13 mouse cellular contexts compared by ENCODE assay signal in genomic region chr2:31067059-31067595, GRCm38 (mm10).
A peak's percentile ranks its signal among the peaks of the same experiment; 100 is the strongest.
DNase-seq lines count a peak whose midpoint lies in the region; ATAC-seq lines count a peak whose summit lies in the region.
"Had no signal": no experiment of that assay in that cellular context is flagged by ENCODE, and none has a peak within 500 bp of the region (broad histone marks: within the 10 kb centered on the region; RNA-seq: fewer than 3 reads in every experiment).

No protein-coding gene starts in this region.

- no peak overlapping the region for H3K4me2 ChIP-seq in heart, embryonic 13.5 days
- no peak overlapping the region for H3K4me2 ChIP-seq in heart, embryonic 11.5 days
- no peak overlapping the region for H3K4me2 ChIP-seq in forebrain, embryonic 15.5 days (replicated peaks)

- no peaks in the 10 kb centered on the region for H3K9me3 ChIP-seq in heart, embryonic 13.5 days
- H3K9me3 ChIP-seq in heart, embryonic 11.5 days (replicated peaks; ENCODE audit: control insufficient read depth, low read length): no peaks in the 10 kb centered on the region
- no peaks in the 10 kb centered on the region for H3K9me3 ChIP-seq in forebrain, embryonic 15.5 days
- H3K9me3 ChIP-seq: megakaryocyte, embryonic 14.5 days had no signal

- H3K27ac ChIP-seq in heart, embryonic 13.5 days (replicated peaks): 0 out of 2 replicates have a peak overlapping the region, but pooled peaks have one; percentile 41
- H3K27ac ChIP-seq in heart, embryonic 11.5 days (ENCODE audit: low read depth, low read length): no peak overlapping the region
- H3K27ac ChIP-seq in forebrain, embryonic 15.5 days (replicated peaks): peak overlapping the region; percentile 73

- H3K4me1 ChIP-seq in heart, embryonic 13.5 days: peaks cover 26% of the 10 kb centered on the region
- H3K4me1 ChIP-seq in heart, embryonic 11.5 days (ENCODE audit: control insufficient read depth, insufficient read depth, low read length): peaks cover 7% of the 10 kb centered on the region; the same call in 1 of the 2 replicates
- H3K4me1 ChIP-seq in forebrain, embryonic 15.5 days: peaks cover 27% of the 10 kb centered on the region

- H3K36me3 ChIP-seq in heart, embryonic 13.5 days: peaks cover 41% of the 10 kb centered on the region
- H3K36me3 ChIP-seq in heart, embryonic 11.5 days (ENCODE audit: control insufficient read depth, insufficient read depth, low read length): peaks cover 3% of the 10 kb centered on the region; the same call in 1 of the 2 replicates
- H3K36me3 ChIP-seq in forebrain, embryonic 15.5 days: no peaks in the 10 kb centered on the region

- no peak overlapping the region for H3K4me3 ChIP-seq in heart, embryonic 13.5 days
- no peak overlapping the region for H3K4me3 ChIP-seq in heart, embryonic 11.5 days (ENCODE audit: low read depth, low read length)
- H3K4me3 ChIP-seq in forebrain, embryonic 15.5 days: no peak overlapping the region
- H3K4me3 ChIP-seq: erythroblast, embryonic 14.5 days; megakaryocyte, embryonic 14.5 days had no signal

- peak overlapping the region; percentile 34 for H3K9ac ChIP-seq in heart, embryonic 13.5 days
- no peak overlapping the region for H3K9ac ChIP-seq in heart, embryonic 11.5 days (ENCODE audit: low read depth, low read length)
- H3K9ac ChIP-seq in forebrain, embryonic 15.5 days (replicated peaks): no peak overlapping the region

- ATAC-seq in heart, embryonic 13.5 days (ENCODE audit: extremely low read depth, insufficient number of reproducible peaks, low FRiP score, low TSS enrichment): no peak
- ATAC-seq in heart, embryonic 11.5 days (replicated peaks; ENCODE audit: insufficient number of reproducible peaks, low FRiP score, low TSS enrichment): no peak
- ATAC-seq in forebrain, embryonic 15.5 days (replicated peaks): 0 out of 2 replicates have a peak, but pooled peaks have one; percentile 13

- intact Hi-C loops in left cerebral cortex, postnatal 36 days (cut with DNase I): loop anchor here (5.0 kb wide), 1 partner anchor 40 kb away; no protein-coding TSS in a partner anchor

- DNase-seq in Muller cell, postnatal 12 days (ENCODE audit: inconsistent ontology term): peak; percentile 71
- peak; percentile 72 to 76 for DNase-seq in kidney, postnatal 36 days
- no peak for DNase-seq in retina, postnatal 1 day
- no peak for DNase-seq in cerebellum, adult 8-10 months
- no peak for DNase-seq in left cerebral cortex, postnatal 36 days (ENCODE audit: low spot score in 2 of 2)
- DNase-seq: B cell, adult 2 months; liver; thymus, adult 2 months had no signal

- H3K27me3 ChIP-seq in heart, embryonic 13.5 days (replicated peaks): no peaks in the 10 kb centered on the region
- no peaks in the 10 kb centered on the region for H3K27me3 ChIP-seq in heart, embryonic 11.5 days (ENCODE audit: control insufficient read depth, insufficient read depth, low read length)
- no peaks in the 10 kb centered on the region for H3K27me3 ChIP-seq in forebrain, embryonic 15.5 days
- H3K27me3 ChIP-seq: megakaryocyte, embryonic 14.5 days had no signal

- WGBS in heart, embryonic 13.5 days: 80% methylated on average over 13 of the region's 13 CpGs
- WGBS in heart, embryonic 11.5 days (ENCODE audit: insufficient replicate concordance): 84% methylated on average over 13 of the region's 13 CpGs
- WGBS in forebrain, embryonic 15.5 days: 49% methylated on average over 13 of the region's 13 CpGs

Comparison
In these comparisons a context has a peak if more than half of its experiments do, and no peak if none do; other contexts are left out.
1. DNase-seq: peak in Muller cell, postnatal 12 days (single experiment) and kidney, postnatal 36 days (2 of 2); none in retina, postnatal 1 day (single experiment), cerebellum, adult 8-10 months (single experiment) and left cerebral cortex, postnatal 36 days (0 of 2).